Mouse (Mus musculus): Measurements from ENCODE around the gene Agap1.

DNA sequence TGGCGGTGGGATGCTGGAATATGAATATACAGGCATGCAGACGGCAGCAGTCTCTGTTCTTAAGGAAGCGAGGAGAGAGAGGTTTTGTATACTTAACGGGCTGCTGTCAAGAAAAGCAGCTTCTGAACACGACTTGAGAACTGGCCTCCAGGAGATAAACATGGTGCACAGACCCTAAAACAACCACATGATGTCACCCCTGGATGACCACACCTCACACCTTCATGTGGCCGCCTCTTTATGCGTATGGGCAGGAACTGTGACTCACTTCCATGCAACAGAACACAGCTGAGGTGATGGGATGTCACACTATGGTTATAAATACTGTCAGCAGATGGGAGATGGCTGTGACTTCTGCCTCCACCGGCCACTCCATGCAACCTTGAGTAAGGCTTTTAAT lies 28.5 kb upstream of the Agap1 start:
- TF ChIP-seq CTCF (IDR thresholded peaks at IDR 0.05; ENCODE audit: extremely low read depth, insufficient read depth, low read length) (no peak), POLR2A (IDR thresholded peaks at IDR 0.05; ENCODE audit: extremely low read depth, insufficient read depth, low read length) (no peak)

Data from cortical plate, adult 2 months (tissue).